14 mouse cellular contexts compared by ENCODE assay signal in genomic region chr11:36697021-36697639, GRCm38 (mm10).
DNase-seq lines count a peak whose midpoint lies in the region; ATAC-seq and TF ChIP-seq lines count a peak whose summit lies in the region.
"Had no signal": no experiment of that assay in that cellular context is flagged by ENCODE, and none has a peak within 500 bp of the region (broad histone marks: within the 10 kb centered on the region; RNA-seq: fewer than 3 reads in every experiment).

No protein-coding gene starts in this region.

- peaks cover 5% of the 10 kb centered on the region; the same call in 1 of the 2 replicates for H3K4me1 ChIP-seq in hindbrain, embryonic 11.5 days (replicated peaks; ENCODE audit: control insufficient read depth, insufficient read depth, low read length)
- H3K4me1 ChIP-seq in midbrain, embryonic 13.5 days (replicated peaks), result peaks cover 53% of the 10 kb centered on the region
- no peaks in the 10 kb centered on the region for H3K4me1 ChIP-seq in lung, postnatal 0 days (ENCODE audit: insufficient read depth, low read depth, low read length)
- H3K4me1 ChIP-seq: heart, embryonic 12.5 days had no signal

- no peak for DNase-seq in layer of hippocampus, adult 2 months (ENCODE audit: low spot score in 2 of 2)
- no peak for DNase-seq in layer of hippocampus, adult 11-12 months (ENCODE audit: low spot score)
- peak; percentile 69 for DNase-seq in hindbrain, embryonic 11.5 days (ENCODE audit: low spot score)
- DNase-seq in thymus, postnatal 25 days, result no peak
- DNase-seq in kidney, adult 9 months, result no peak
- DNase-seq in urinary bladder, postnatal 25 days (ENCODE audit: low spot score), result no peak
- DNase-seq in lung, postnatal 0 days (ENCODE audit: low spot score), result no peak
- DNase-seq: adrenal gland, adult 8-10 months; cerebellum, postnatal 25 days; lung, adult 2 months had no signal

- no peak overlapping the region for H3K9ac ChIP-seq in hindbrain, embryonic 11.5 days (ENCODE audit: low read depth, low read length)
- H3K9ac ChIP-seq in midbrain, embryonic 13.5 days (replicated peaks), result no peak overlapping the region
- no peak overlapping the region for H3K9ac ChIP-seq in lung, postnatal 0 days (replicated peaks; ENCODE audit: low read depth)
- H3K9ac ChIP-seq: heart, embryonic 12.5 days had no signal

- H3K4me3 ChIP-seq in layer of hippocampus, adult 2 months, result no peak overlapping the region; the same call in 1 of the 2 replicates
- no peak overlapping the region for H3K4me3 ChIP-seq in hindbrain, embryonic 11.5 days (ENCODE audit: low read depth, low read length)
- H3K4me3 ChIP-seq in midbrain, embryonic 13.5 days (replicated peaks), result no peak overlapping the region
- H3K4me3 ChIP-seq in lung, postnatal 0 days (ENCODE audit: low read depth, low read length), result no peak overlapping the region
- H3K4me3 ChIP-seq: heart, embryonic 12.5 days had no signal

- 10% methylated on average over 10 of the region's 10 CpGs for WGBS in hindbrain, embryonic 11.5 days
- 11% methylated on average over 10 of the region's 10 CpGs for WGBS in midbrain, embryonic 13.5 days
- 43% methylated on average over 10 of the region's 10 CpGs for WGBS in lung, postnatal 0 days

- no peaks in the 10 kb centered on the region for H3K36me3 ChIP-seq in hindbrain, embryonic 11.5 days (ENCODE audit: control insufficient read depth, insufficient read depth, low read length)
- no peaks in the 10 kb centered on the region for H3K36me3 ChIP-seq in midbrain, embryonic 13.5 days
- H3K36me3 ChIP-seq in lung, postnatal 0 days (ENCODE audit: insufficient read depth, low read length), result no peaks in the 10 kb centered on the region
- H3K36me3 ChIP-seq: heart, embryonic 12.5 days had no signal

- TF ChIP-seq CTCF in layer of hippocampus, adult 2 months (conservative IDR thresholded peaks at IDR 0.05), result no peak
- no peak for TF ChIP-seq CTCF in lung, postnatal 0 days (IDR thresholded peaks at IDR 0.05)

- H3K9me3 ChIP-seq in hindbrain, embryonic 11.5 days (ENCODE audit: control insufficient read depth, low read length), result no peaks in the 10 kb centered on the region
- H3K9me3 ChIP-seq in midbrain, embryonic 13.5 days, result no peaks in the 10 kb centered on the region
- no peaks in the 10 kb centered on the region for H3K9me3 ChIP-seq in lung, postnatal 0 days (ENCODE audit: low read length)
- H3K9me3 ChIP-seq: heart, embryonic 12.5 days had no signal

- no peak overlapping the region; the same call in 1 of the 2 replicates for H3K4me2 ChIP-seq in hindbrain, embryonic 11.5 days (replicated peaks; ENCODE audit: low read depth, low read length)
- H3K4me2 ChIP-seq in midbrain, embryonic 13.5 days (replicated peaks), result peak overlapping the region; percentile 36
- H3K4me2 ChIP-seq in lung, postnatal 0 days (replicated peaks; ENCODE audit: low read depth, low read length), result no peak overlapping the region
- H3K4me2 ChIP-seq: heart, embryonic 12.5 days had no signal

- no peak for TF ChIP-seq EP300 in lung, postnatal 0 days (IDR thresholded peaks at IDR 0.05)

- ATAC-seq in hindbrain, embryonic 11.5 days (ENCODE audit: low FRiP score), result peak; percentile 95
- ATAC-seq in midbrain, embryonic 13.5 days, result peak; percentile 93
- ATAC-seq in lung, postnatal 0 days, result no peak

- H3K27ac ChIP-seq in layer of hippocampus, adult 2 months, result peak overlapping the region; percentile 50
- peak overlapping the region; percentile 88 for H3K27ac ChIP-seq in hindbrain, embryonic 11.5 days (ENCODE audit: low read depth, low read length)
- peak overlapping the region; percentile 85 for H3K27ac ChIP-seq in midbrain, embryonic 13.5 days
- H3K27ac ChIP-seq in lung, postnatal 0 days (ENCODE audit: low read length), result no peak overlapping the region
- H3K27ac ChIP-seq: kidney, postnatal 0 days; stomach, postnatal 0 days had no signal

- no peaks in the 10 kb centered on the region for H3K27me3 ChIP-seq in hindbrain, embryonic 11.5 days (ENCODE audit: control insufficient read depth, insufficient read depth, low read length)
- H3K27me3 ChIP-seq in midbrain, embryonic 13.5 days, result no peaks in the 10 kb centered on the region
- no peaks in the 10 kb centered on the region for H3K27me3 ChIP-seq in lung, postnatal 0 days (replicated peaks; ENCODE audit: insufficient read depth, low read length)
- H3K27me3 ChIP-seq: heart, embryonic 12.5 days had no signal
